Mouse (Mus musculus) G1E (cell line): Measurements from ENCODE around the gene Cdc7. TPM values are rescaled to one million over a fixed set of nuclear protein-coding genes. Genes with fewer than 3 reads are reported as not detected.

Experiments
- ATAC-seq: 2 replicates; pipeline ENCODE4 v1.8.0; 2016; ENCODE audit warnings: mild to moderate bottlenecking; ENCODE audit not compliant: insufficient number of reproducible peaks, poor library complexity, low FRiP score, severe bottlenecking; ENCODE audit errors: extremely low read depth
- DNase-seq: peaks from one replicate; pipeline ENCODE4 v3.0.0; 2012; ENCODE audit warnings: low spot score
- H3K27me3 ChIP-seq: 2 replicates; pipeline ENCODE4 v1.6.1; 2012; ENCODE audit warnings: mild to moderate bottlenecking, low read length, inconsistent platforms; ENCODE audit not compliant: insufficient read depth
- H3K36me3 ChIP-seq: replicated peaks from 2 replicates; pipeline ENCODE3; 2012; ENCODE audit warnings: mild to moderate bottlenecking, inconsistent platforms
- H3K4me1 ChIP-seq: 2 replicates; pipeline ENCODE4 v1.6.1; 2012; ENCODE audit warnings: low read depth, low read length, inconsistent platforms, mixed read lengths; ENCODE audit not compliant: insufficient read depth
- H3K4me3 ChIP-seq: 2 replicates; pipeline ENCODE4 v1.5.1; 2012; ENCODE audit warnings: low read depth, mild to moderate bottlenecking, inconsistent platforms, low read length, moderate library complexity, mixed read lengths
- H3K9me3 ChIP-seq: replicated peaks from 2 replicates; pipeline ENCODE4 v1.6.1; 2012; ENCODE audit warnings: inconsistent platforms
- CTCF ChIP-seq: IDR thresholded peaks from 2 replicates; pipeline ENCODE4 v1.5.1; 2012; ENCODE audit warnings: low read depth, low read length, inconsistent platforms, mixed read lengths
- GATA1 ChIP-seq: IDR thresholded peaks from 2 replicates; pipeline ENCODE4 v1.6.1; 2012; ENCODE audit warnings: borderline replicate concordance, low read length, inconsistent platforms, mixed read lengths
- GATA2 ChIP-seq: IDR thresholded peaks from 2 replicates; pipeline ENCODE4 v1.6.1; 2012; ENCODE audit warnings: low read depth, low read length, inconsistent platforms, borderline replicate concordance
- POLR2AphosphoS5 ChIP-seq: IDR thresholded peaks from 2 replicates; pipeline ENCODE4 v1.6.1; 2012; ENCODE audit warnings: low read depth, low read length, inconsistent platforms; ENCODE audit not compliant: insufficient replicate concordance
- TAL1 ChIP-seq: conservative IDR thresholded peaks from 2 replicates; pipeline ENCODE4 v1.6.1; 2012; ENCODE audit warnings: low read depth, low read length, inconsistent platforms, mixed read lengths
- polyA plus RNA-seq: library from polyadenylated mRNA; stranded (reverse); fragments of >175 nt; gene quantifications from 2 replicates; pipeline ENCODE4 v1.2.3, GENCODE M21; 2012
- total RNA-seq, 2 experiments: library from RNA; stranded (forward) in 1 of 2; stranded (reverse) in 1 of 2; fragments of 200-1000 nt in 1 of 2; fragments of >200 nt in 1 of 2; fragmentation: Nextera tagmentation in 1 of 2; gene quantifications; 2 replicates each; pipeline ENCODE4 v1.2.3; 2014 to 2017

Gene Cdc7
- total and polyA plus RNA-seq, 3 experiments: 8.7 to 43.8 (median 37.7) TPM

- peaks cover 40% of the 10 kb centered on the region for H3K4me1 ChIP-seq
- DNase-seq: no peak
- no peaks in the 10 kb centered on the region for H3K36me3 ChIP-seq
- ATAC-seq: no peak
- no peak overlapping the region for H3K4me3 ChIP-seq
- H3K9me3 ChIP-seq: no peaks in the 10 kb centered on the region
- no peaks in the 10 kb centered on the region for H3K27me3 ChIP-seq
- TF ChIP-seq POLR2AphosphoS5: no peak
- TF ChIP-seq GATA2: no peak
- no peak for TF ChIP-seq TAL1
- no peak for TF ChIP-seq CTCF
- TF ChIP-seq GATA1: no peak
These were observed 53.4 kb downstream of the Cdc7 start for GRCm38 (mm10) chr5:107017544-107017943.

GRCm38 (mm10) chr5:107019057-107019456, 54.9 kb downstream of the Cdc7 start:
- Histone ChIP-seq H3K9me3 (no peaks in the 10 kb centered on the region), H3K27me3 (peaks cover 3% of the 10 kb centered on the region), H3K4me3 (no peak overlapping the region), H3K36me3 (no peaks in the 10 kb centered on the region), H3K4me1 (peaks cover 40% of the 10 kb centered on the region)
- no peak for TF ChIP-seq GATA1
- no peak for TF ChIP-seq POLR2AphosphoS5
- DNase-seq (no peak), ATAC-seq (no peak)

GRCm38 (mm10) chr5:107019904-107020303, 55.8 kb downstream of the Cdc7 start:
- no peak overlapping the region for H3K4me3 ChIP-seq
- DNase-seq (no peak), ATAC-seq (no peak)
- no peak for TF ChIP-seq POLR2AphosphoS5
- no peak for TF ChIP-seq CTCF
- TF ChIP-seq GATA2: no peak
- TF ChIP-seq GATA1: no peak
- no peak for TF ChIP-seq TAL1
- peaks cover 31% of the 10 kb centered on the region for H3K4me1 ChIP-seq
- no peaks in the 10 kb centered on the region for H3K9me3 ChIP-seq
- H3K36me3 ChIP-seq: no peaks in the 10 kb centered on the region
- peaks cover 8% of the 10 kb centered on the region for H3K27me3 ChIP-seq

- ATAC-seq: no peak
- no peaks in the 10 kb centered on the region for H3K9me3 ChIP-seq
These were observed 56.2 kb downstream of the Cdc7 start for GRCm38 (mm10) chr5:107020366-107020765.

GRCm38 (mm10) chr5:107021291-107022063, 57.4 kb downstream of the Cdc7 start:
- ATAC-seq (peak; percentile 62), DNase-seq (peak; percentile 14)
- H3K4me3 ChIP-seq: no peak overlapping the region
- no peaks in the 10 kb centered on the region for H3K9me3 ChIP-seq
- H3K36me3 ChIP-seq: no peaks in the 10 kb centered on the region
- no peak for TF ChIP-seq CTCF
- peaks cover 18% of the 10 kb centered on the region for H3K27me3 ChIP-seq
- peaks cover 18% of the 10 kb centered on the region for H3K4me1 ChIP-seq

More at GRCm38 (mm10) chr5:107020366-107020765, 56.2 kb downstream of the Cdc7 start:
- H3K4me3 ChIP-seq: no peak overlapping the region
- TF ChIP-seq GATA1 (no peak), POLR2AphosphoS5 (no peak), TAL1 (no peak), GATA2 (no peak)
- no peak for DNase-seq
- H3K36me3 ChIP-seq: no peaks in the 10 kb centered on the region
- peaks cover 27% of the 10 kb centered on the region for H3K4me1 ChIP-seq
- H3K27me3 ChIP-seq: peaks cover 11% of the 10 kb centered on the region

- TF ChIP-seq GATA2 (no peak), CTCF (no peak), GATA1 (no peak), POLR2AphosphoS5 (no peak), TAL1 (no peak)
- DNase-seq (no peak), ATAC-seq (no peak)
- Histone ChIP-seq H3K36me3 (no peaks in the 10 kb centered on the region), H3K9me3 (no peaks in the 10 kb centered on the region), H3K4me3 (no peak overlapping the region), H3K4me1 (peaks cover 14% of the 10 kb centered on the region), H3K27me3 (peaks cover 18% of the 10 kb centered on the region)
These were observed 57.9 kb downstream of the Cdc7 start for GRCm38 (mm10) chr5:107022064-107022428.

GRCm38 (mm10) chr5:107023951-107024350, 59.8 kb downstream of the Cdc7 start:
- H3K4me1 ChIP-seq: peaks cover 12% of the 10 kb centered on the region
- no peaks in the 10 kb centered on the region for H3K9me3 ChIP-seq
- ATAC-seq (no peak), DNase-seq (no peak)
- H3K36me3 ChIP-seq: no peaks in the 10 kb centered on the region
- TF ChIP-seq TAL1 (no peak), POLR2AphosphoS5 (no peak), GATA2 (no peak), GATA1 (no peak), CTCF (no peak)
- peaks cover 18% of the 10 kb centered on the region for H3K27me3 ChIP-seq
- no peak overlapping the region for H3K4me3 ChIP-seq
